Comparison of ENCODE assay signal across 8 mouse cellular contexts in genomic region chr4:133046691-133047352, GRCm38 (mm10). TPM values are rescaled to one million over a fixed set of nuclear protein-coding genes. Genes with fewer than 3 reads are reported as not detected.
DNase-seq lines count a peak whose midpoint lies in the region; ATAC-seq and TF ChIP-seq lines count a peak whose summit lies in the region.

No protein-coding gene starts in this region.

- H3K9me3 ChIP-seq in forebrain, embryonic 15.5 days, result no peaks in the 10 kb centered on the region
- no peaks in the 10 kb centered on the region for H3K9me3 ChIP-seq in limb, embryonic 12.5 days

- 34% methylated on average over 12 of the region's 12 CpGs for WGBS in forebrain, embryonic 15.5 days
- WGBS in limb, embryonic 12.5 days, result 28% methylated on average over 12 of the region's 12 CpGs

- H3K27me3 ChIP-seq in forebrain, embryonic 15.5 days, result no peaks in the 10 kb centered on the region
- H3K27me3 ChIP-seq in limb, embryonic 12.5 days, result no peaks in the 10 kb centered on the region

- H3K27ac ChIP-seq in gastrocnemius, adult 2 months, result peak overlapping the region; percentile 94
- H3K27ac ChIP-seq in forebrain, embryonic 15.5 days (replicated peaks), result peak overlapping the region; percentile 80
- peak overlapping the region; percentile 73 for H3K27ac ChIP-seq in limb, embryonic 12.5 days

- ATAC-seq in forebrain, embryonic 15.5 days (replicated peaks), result no peak
- no peak for ATAC-seq in limb, embryonic 12.5 days (ENCODE audit: insufficient number of reproducible peaks, insufficient read depth, low FRiP score, low TSS enrichment, low read depth)

- H3K36me3 ChIP-seq in forebrain, embryonic 15.5 days, result no peaks in the 10 kb centered on the region
- 0 out of 2 replicates have a peak, but pooled peaks cover 4% of the 10 kb centered on the region for H3K36me3 ChIP-seq in limb, embryonic 12.5 days

- no peak for DNase-seq in gastrocnemius, adult 2 months
- DNase-seq in gastrocnemius, postnatal 36 days, result no peak
- DNase-seq in ES-CJ7 (ENCODE audit: low read depth, low spot score), result peak; percentile 67
- no peak for DNase-seq in urinary bladder, postnatal 36 days (ENCODE audit: low spot score in 2 of 2)
- DNase-seq in thymus, postnatal 25 days, result no peak
- DNase-seq in cerebellum, adult 9-10 months, result no peak

- H3K4me1 ChIP-seq in forebrain, embryonic 15.5 days, result peaks cover 98% of the 10 kb centered on the region
- H3K4me1 ChIP-seq in limb, embryonic 12.5 days (replicated peaks), result peaks cover 100% of the 10 kb centered on the region

- H3K4me3 ChIP-seq in gastrocnemius, adult 2 months, result peak overlapping the region; percentile 11
- H3K4me3 ChIP-seq in forebrain, embryonic 15.5 days, result no peak overlapping the region
- no peak overlapping the region for H3K4me3 ChIP-seq in limb, embryonic 12.5 days (replicated peaks)

- intact Hi-C loops in gastrocnemius, adult 2 months (cut with DNase I), result no loop called here
- intact Hi-C loops in gastrocnemius, postnatal 36 days (cut with DNase I), result no loop called here

- H3K9ac ChIP-seq in forebrain, embryonic 15.5 days (replicated peaks), result 0 out of 2 replicates have a peak overlapping the region, but pooled peaks have one; percentile 13
- H3K9ac ChIP-seq in limb, embryonic 12.5 days (replicated peaks), result no peak overlapping the region

- peak overlapping the region; percentile 5; the same call in 1 of the 2 replicates for H3K4me2 ChIP-seq in forebrain, embryonic 15.5 days (replicated peaks)
- H3K4me2 ChIP-seq in limb, embryonic 12.5 days, result peak overlapping the region; percentile 32

- no peak for TF ChIP-seq CTCF in gastrocnemius, adult 2 months (IDR thresholded peaks at IDR 0.05)

RNA-seq across cellular contexts. Expression of gene Ahdc1, which starts 35.8 kb away (rescaled TPM):
- total RNA-seq in gastrocnemius, adult 2 months (2021), result 10 to 100 TPM; 30.2 to 55.1 TPM
- 10 to 100 TPM; 27.4 to 31.7 TPM for total RNA-seq in gastrocnemius, postnatal 36 days (2021)
- polyA plus RNA-seq in forebrain, embryonic 15.5 days (2015; fragmentation: Nextera tagmentation; extraction: Ambion mirVana), result 14.2 and 17.0 TPM in 2 replicates
- polyA plus RNA-seq in limb, embryonic 12.5 days (2016; fragmentation: Nextera tagmentation; extraction: Ambion mirVana), result 13.2 and 14.5 TPM in 2 replicates
